Mouse (Mus musculus) heart, postnatal 36 days (tissue): ENCODE results near the gene Zfp935. TPM values are rescaled to one million over a fixed set of nuclear protein-coding genes. Genes with fewer than 3 reads are reported as not detected.
"Not testable (repeated sequence)": the region's sequence is repeated elsewhere in the genome, so short reads cannot be mapped to it uniquely, and the experiment has no call there.

ENCODE experiments used
- DNase-seq, 2 experiments: peaks; one replicate each; pipeline ENCODE4 v3.0.0; 2021 to 2022
- intact Hi-C: fragments of 180-260 bp; cut with DNase I; formaldehyde crosslinking; loops from one replicate; pipeline ENCODE4 v1.15.1; 2025
- microRNA-seq, 2 experiments: library from miRNA; unstranded; fragments of <30 nt; microRNA quantifications; one replicate each; pipeline ENCODE4 v1.2.0; 2021; ENCODE audit warnings: borderline number of aligned reads in 2 of 2
- total RNA-seq, 2 experiments: library from RNA; stranded (reverse); gene quantifications; 2 replicates each; pipeline ENCODE4 v1.2.3; 2021

Zfp935 gene
- total RNA-seq, result not detected

DNA sequence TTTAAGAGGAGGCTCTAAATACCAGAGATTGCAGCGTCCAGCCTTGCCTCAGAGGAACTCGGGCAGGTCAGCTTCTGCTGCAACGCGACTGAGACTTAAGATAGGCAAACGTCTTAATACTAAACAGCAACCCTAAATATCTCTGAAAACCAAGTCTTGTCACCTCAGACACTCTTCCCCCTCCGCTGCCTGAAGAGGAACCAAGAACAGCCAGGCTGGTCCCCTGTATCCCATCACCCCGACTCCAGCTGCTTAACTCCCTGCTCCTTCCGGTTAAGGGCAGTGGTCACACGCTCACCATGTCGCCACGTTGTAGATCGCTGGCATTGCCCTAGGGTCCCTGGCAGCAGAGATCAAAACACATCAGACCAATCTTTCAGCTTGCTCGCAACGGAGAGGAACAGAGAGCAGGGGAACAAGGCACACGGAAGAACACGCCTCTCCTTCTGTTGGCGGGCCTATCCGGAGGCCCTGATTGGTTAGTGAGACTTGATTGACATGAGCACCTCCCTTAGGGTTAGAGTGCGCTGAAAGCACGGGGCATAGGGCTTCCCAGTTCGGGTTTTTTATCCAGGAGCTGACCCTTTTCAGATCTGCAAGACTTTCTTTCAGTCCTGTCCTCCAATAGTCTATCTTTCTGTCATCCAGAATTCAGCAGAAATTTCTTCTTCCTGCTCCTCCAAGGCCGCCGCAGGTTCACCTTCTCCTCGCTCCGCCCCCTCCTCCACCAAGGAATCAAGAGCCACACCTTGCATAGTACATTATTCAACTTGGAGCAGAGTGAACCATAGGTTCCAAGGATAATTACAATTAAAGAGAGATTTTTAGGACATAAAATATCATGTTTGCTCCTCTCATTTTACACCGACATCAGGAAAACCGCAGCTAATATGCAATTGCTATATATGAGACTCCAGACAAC lies at the start of gene Zfp935:
Zfp935 (minus strand) TSS at position 323 of the 922 bp plus-strand sequence.
- intact Hi-C loops, result not testable (repeated sequence)
- DNase-seq, result peak; percentile 70 to 81

DNA sequence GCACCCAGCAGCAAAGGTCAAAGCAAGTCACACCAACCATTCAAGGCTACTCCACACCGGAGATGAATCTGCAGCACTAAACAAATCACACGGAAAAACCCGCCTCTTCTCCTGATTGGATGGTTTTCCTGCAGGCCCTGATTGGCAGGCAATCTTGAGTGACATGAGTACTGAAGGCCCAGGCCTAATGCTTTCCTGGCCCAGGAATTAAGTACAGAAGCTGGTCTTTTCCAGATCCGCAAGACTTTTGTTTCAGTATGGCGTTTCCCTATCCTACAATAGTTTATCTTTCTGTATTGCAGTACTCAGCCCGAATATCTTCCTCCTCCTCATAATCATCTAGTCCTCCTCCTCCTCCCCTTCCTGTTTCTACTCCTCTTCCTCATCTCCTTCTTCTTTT lies 12.8 kb upstream of the Zfp935 start, which contains the start of gene Zfp934:
Zfp934 (minus strand) TSS at position 101 of the 400 bp plus-strand sequence.
- not testable (repeated sequence) for DNase-seq
- intact Hi-C loops, result loop anchor here (10.0 kb wide), 1 partner anchor 466 kb away; no protein-coding TSS in a partner anchor

DNA sequence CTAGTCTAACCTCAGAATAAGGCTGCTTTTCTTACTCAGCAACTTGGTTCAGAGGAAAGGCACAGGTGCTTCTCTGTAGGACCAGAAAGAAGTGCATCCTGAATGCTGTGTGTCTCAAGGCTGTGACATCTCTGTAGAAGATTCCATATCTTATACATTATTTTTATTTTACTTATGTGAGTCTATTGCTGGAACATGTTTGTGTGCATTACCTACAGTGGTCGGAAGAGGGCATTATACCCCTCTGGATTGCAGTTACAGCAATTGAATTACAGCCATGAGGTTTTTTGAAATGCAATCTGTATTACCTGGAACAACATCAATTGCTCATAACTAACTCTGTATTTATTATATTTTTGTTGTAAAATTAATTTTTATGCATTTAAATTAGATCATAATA lies 3.4 kb upstream of the Zfp935 start:
- intact Hi-C loops, result loop anchor here (5.0 kb wide), 1 partner anchor 296 kb away; the partner anchor contains the start of gene Fbp2
- DNase-seq, result peak; percentile 2 to 3

GRCm38 (mm10) chr13:62530129-62530528 lies 28.2 kb downstream of the Zfp935 start:
- DNase-seq, intact Hi-C loops: not testable (repeated sequence)

- DNase-seq, intact Hi-C loops: not testable (repeated sequence)
Measured at GRCm38 (mm10) chr13:62510641-62511420, 47.5 kb downstream of the Zfp935 start.

- DNase-seq, intact Hi-C loops: not testable (repeated sequence)
Measured at GRCm38 (mm10) chr13:62472661-62473060, 85.7 kb downstream of the Zfp935 start.

DNA sequence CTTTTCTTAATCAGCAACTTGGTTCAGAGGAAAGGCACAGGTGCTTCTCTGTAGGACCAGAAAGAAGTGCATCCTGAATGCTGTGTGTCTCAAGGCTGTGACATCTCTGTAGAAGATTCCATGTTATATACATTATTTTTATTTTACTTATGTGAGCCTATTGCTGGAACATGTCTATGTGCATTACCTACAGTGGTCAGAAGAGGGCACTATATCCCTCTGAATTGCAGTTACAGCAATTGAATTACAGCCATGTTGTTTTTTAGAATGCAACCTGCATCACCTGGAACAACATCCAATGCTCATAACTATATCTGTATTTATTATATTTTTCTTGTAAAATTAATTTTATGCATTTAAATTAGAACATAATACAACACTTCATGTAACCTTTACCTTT lies 88.4 kb downstream of the Zfp935 start:
- intact Hi-C loops, result loop anchor here (5.0 kb wide), 1 partner anchor 387 kb away; the partner anchor contains the start of gene Fbp2
- DNase-seq, result not testable (repeated sequence)

GRCm38 (mm10) chr13:62466424-62467334 lies 91.6 kb downstream of the Zfp935 start, which contains the start of gene Gm49359:
Gm49359 (minus strand) TSS chr13:62466832.
- DNase-seq, result peak; percentile 87
- intact Hi-C loops, result loop anchor here (5.0 kb wide), 1 partner anchor 391 kb away; the partner anchor contains the start of gene Fbp2

Small RNA genes lying within 50 kb of the gene (microRNA-seq; reads per million reads assigned to microRNA genes)
- 0 reads per million in 2 experiments for gene Gm22256

Other genes with a start within 250 kb of the Zfp935 start
- under 1 TPM; 0.35 to 0.53 TPM for gene Gm3604, start 175.3 kb downstream of the Zfp935 start, total RNA-seq
- gene Gm49359, start 91.7 kb downstream of the Zfp935 start, total RNA-seq, result 1 to 10 TPM; 6.6 to 6.7 TPM
- 1 to 10 TPM; 3.4 to 4.8 TPM for gene Zfp934, start 12.7 kb upstream of the Zfp935 start, total RNA-seq
- 1 to 10 TPM in 1 of 2 experiments, under 1 TPM in 1; 0.76 to 1.6 TPM for gene 6720489N17Rik, start 65.7 kb upstream of the Zfp935 start, total RNA-seq
- gene Platr25, start 202.2 kb upstream of the Zfp935 start, total RNA-seq, result 1 to 10 TPM; 2.1 to 2.2 TPM
- 1 to 10 TPM in 1 of 2 experiments, under 1 TPM in 1; 0.60 to 1.2 TPM for gene Gm5141, start 227.3 kb upstream of the Zfp935 start, total RNA-seq